Mouse (Mus musculus): ENCODE data around the gene Noc2l.
A peak's percentile ranks its signal among the peaks of the same experiment; 100 is the strongest.

Gene Noc2l

DNA sequence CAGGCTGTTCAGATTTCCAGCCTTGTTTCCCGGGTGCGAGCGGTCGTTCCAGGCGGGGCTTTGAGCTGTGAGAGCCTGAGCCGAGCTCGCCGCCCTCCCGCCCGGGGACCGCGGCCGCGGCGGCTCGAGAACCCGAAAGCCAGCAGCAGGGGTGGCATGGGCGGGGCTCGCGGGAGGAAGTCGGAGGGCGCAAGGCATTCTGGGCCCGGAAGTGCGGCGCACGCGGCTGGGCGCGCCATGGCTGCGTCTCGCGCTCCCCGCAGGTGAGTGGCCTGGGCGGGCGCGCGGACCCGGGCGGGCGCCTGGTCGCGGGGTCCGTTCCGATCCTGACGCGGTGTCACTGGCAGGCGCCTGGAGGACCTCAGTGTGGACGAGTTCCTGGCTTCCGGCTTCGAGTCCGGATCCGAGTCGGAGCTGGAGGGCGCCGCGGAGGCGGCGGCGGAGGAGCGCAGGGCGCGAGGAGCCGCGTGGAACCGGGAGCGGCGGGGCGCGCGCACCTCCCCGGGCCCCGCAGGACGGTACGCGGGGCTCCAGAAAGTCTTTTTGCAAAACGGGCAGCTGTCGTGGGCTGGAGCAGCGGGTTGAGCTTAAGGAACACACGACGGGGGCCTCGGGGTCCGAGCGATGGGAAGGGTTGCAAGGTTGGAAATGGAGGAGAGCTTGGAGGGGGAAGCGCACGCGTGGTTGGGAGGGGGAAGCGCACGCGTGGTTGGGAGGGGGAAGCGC is at the start of gene Noc2l:
Gene Noc2l (plus strand): TSS at position 203 of the 726 bp plus-strand sequence.
- peak; percentile 92 for DNase-seq (ENCODE audit: low read depth, low spot score)

DNA sequence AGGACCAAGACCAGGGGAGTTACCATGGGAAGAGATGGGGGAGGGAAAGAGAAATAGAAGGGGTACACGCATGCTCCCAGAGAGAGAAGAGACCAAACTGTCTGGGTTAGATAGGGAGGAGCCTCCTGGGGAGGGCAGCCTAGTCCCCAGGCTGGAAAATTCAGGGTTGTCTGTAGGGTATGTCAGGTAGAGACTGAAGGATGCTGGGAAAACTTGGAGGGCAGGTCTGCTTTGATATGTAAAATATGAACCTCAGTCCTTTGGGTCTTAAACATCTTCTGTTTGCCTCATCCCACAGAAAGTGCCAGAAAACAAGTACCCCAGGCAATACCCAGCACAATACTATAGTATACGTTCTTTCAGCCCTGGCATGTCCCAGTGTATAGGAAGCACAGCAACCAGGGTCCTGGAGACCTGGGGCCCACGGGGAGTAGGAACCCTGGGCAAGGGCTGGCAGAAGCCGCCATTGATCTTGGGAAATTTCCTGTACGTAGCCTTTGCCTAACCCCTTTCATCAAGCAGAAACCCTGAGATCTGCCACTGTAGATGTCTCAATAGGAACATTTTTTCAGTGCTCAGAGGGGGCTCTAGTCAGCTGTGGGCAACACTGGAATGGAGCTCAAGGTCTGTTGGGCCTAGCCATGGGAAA is 47.5 kb upstream of the Noc2l start:
- DNase-seq (ENCODE audit: low read depth, low spot score): no peak

DNA sequence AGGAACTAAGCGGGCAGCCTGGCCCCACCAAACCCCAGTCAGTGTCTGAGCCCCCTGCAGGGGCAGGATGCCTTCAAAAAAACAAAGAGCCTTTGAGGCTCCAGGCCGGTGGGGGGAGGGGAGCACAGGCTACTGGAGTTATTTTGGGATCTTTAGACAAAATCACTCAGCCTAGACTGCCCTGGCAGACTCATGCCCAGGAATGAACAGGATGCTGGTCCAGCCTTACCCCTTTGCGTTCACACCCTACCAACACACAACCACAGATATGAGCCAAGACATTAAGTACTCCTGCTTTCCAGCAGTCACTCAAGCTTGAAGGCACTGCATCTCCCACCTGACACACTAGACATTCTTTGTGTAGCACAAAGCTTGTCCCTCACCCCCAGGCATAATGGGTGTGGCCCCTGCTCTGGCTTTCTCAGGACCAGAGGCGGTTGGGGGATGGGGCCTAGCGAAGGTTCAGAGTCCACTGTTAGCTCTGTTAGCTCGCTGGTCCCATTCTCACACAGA is 46.9 kb upstream of the Noc2l start:
- peak; percentile 73 for DNase-seq (ENCODE audit: low read depth, low spot score)

DNA sequence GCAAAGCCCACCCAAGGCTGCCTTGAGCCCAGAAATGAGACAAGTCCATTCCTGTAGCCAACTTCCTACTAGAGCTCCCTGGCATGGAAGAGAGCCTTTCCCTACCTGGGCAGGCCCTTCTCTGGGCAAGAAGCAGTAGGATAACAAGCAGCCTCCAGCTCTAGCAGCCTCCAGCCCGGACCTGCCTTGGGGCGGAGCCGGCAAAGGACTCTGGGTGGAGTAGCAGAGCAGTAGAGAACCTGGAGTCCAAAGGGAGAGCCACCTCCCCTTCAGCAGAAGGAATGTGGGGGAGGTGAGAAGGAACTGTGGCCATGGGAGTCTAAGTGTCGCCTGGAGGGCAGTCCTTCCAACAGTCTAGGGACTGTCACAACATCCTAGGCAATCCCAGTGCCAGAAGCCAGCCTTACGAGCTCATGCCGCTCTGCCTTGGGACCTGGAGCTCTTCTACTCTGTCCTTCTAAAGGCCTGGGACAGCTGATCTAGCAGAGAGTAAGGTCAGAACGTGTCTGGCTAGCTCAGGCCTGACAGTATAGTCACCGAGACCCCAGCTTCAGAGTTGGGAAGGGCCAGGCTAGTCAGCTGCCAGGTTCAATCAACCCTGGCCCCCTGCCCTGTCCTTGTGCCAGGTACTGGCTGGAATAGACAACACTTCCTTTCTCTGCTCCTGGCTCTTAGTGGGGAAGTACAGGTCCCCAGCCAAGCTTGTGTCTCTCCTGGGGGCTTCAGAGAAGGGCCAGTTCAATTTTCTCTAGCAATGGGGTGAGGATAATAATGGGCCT is 43.2 kb upstream of the Noc2l start:
- no peak for DNase-seq (ENCODE audit: low read depth, low spot score)

DNA sequence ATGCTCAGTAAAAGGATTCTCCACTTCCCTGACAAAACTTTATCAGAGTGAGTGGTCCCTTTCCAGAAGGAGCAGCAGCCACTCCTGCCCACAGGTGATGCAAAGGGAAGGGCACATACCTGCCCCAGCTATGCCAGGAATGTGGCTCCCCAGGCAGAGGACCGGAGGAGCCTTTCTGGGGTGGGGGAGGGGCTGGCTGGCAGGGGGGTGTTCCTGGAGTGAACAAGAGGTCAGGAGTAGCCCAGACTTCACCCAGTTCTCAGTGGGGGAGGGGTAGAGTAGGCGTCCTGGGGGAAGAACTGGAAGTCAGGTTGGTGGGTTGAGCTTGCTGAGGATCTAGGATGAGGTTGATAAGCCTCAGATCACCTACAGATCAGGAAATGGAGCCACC is 42.6 kb upstream of the Noc2l start:
- DNase-seq (ENCODE audit: low read depth, low spot score): no peak

DNA sequence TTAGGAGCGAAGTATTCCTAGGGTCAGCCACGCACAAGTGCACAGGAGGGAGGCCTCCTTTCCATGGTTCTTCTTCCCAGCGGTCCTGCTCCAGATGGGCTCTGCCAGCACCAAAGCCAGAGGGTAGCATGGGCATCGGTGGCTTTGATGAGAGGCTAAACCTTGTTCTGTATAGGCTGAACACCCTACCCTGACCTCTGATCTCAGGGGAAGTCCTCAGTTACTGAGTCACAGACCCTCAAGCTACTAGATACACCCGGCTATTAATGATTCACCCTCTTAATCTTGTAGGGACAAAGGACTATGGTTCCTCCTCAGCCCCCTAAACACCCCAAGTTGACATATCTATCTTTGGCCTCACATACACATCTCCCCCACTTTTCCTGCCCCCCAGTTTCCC is 41.9 kb upstream of the Noc2l start:
- DNase-seq (ENCODE audit: low read depth, low spot score): no peak

DNA sequence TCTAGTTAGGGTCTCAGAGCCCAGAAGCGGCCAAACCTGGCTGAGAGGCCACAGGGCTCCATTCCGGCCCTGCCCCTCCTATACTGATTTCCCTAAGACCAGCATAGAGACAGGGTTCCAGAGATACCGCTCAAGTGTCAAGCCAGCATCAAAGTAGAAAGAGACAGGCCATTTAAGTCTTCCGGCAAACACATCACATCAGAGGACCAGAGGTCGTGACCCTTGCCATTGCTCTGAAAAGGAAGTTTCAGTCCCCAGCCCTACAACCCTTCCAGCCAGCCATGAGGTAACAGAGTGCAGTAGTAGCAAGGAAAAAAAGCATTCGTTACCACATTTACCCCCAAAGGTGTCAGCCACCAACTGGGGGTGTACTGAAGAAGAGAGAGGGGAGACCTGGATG is 41.5 kb upstream of the Noc2l start:
- no peak for DNase-seq (ENCODE audit: low read depth, low spot score)

DNA sequence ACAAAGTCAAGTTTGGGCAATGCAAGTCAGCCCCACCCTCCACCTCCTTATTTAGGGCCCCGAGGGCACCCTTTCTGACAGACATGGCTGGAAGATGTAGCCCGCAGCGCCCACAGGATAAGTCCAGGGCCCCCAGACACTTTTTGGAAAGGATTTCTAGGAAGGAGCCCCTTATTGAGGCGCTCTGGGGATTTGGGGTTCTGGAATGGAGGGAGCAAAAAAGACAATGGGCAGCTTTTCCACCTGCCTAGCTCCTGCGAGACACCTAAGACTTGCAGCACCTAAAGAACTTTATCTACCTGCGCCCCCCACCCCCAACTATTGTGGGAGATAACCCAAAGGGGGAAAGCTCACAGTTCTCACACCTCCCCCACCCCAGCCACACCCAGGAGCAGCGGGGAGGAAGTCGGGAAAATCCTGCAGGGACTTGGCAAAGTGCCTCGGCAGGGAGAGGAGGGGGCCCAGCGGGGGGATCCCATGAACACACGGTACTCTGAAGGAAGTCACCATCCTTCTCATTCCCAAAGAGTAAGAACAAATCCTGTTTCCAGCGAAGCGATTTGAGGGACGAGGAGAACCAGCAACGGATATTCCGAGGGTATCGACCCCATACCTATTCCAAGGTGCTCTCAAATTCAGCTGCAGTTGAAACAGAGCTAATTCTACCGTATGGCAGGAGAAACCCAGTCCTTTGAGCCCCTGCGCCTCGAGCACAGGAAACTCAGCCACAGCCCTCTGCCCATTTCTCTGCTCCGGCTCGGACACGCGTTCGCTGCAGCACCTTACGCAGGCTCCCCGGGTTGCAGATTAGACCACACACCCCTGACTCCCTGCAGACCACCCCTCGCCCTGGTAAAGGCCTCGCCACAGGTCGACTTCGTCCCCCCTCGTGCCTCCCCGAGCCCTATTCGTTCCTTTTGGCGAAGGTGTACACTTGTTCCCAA is 39.6 kb upstream of the Noc2l start:
- DNase-seq (ENCODE audit: low read depth, low spot score): no peak

DNA sequence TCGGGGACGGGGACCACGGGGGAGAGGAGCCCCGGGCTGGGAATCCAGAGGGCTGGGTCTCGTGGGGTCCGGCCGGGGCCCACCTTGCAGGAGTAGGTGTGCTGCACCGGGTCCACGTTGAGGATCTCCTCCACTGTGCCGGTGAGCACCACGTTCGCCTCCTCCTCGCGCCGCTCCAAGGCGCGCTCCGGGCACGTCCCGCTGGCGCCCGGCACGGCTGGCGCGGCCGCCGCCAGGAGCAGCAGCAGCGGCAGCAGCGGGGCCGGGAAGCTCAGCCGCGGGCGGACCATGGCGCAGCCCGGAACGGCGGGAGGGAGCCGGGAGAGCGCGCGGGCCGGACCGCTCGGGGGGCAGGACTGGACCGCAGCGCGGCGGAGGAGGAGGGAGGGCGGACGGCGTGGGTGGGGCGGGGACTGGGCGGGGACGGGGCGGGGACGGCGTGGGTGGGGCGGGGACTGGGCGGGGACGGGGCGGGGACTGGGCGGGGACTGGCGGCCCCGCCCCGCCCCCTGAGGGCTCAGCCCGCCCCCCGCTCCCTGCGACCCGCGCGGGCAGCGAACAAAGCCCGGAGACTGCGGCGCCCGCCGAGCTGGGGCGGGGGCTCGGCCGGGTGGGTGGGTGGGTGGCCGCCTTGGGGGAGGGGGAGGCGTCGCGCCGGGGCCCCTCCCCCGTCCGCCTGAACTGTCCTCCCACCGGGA is 38.5 kb upstream of the Noc2l start, which contains the start of gene Agrn:
Gene Agrn (minus strand): TSS at position 358 of the 698 bp plus-strand sequence.
- no peak for DNase-seq (ENCODE audit: low read depth, low spot score)

DNA sequence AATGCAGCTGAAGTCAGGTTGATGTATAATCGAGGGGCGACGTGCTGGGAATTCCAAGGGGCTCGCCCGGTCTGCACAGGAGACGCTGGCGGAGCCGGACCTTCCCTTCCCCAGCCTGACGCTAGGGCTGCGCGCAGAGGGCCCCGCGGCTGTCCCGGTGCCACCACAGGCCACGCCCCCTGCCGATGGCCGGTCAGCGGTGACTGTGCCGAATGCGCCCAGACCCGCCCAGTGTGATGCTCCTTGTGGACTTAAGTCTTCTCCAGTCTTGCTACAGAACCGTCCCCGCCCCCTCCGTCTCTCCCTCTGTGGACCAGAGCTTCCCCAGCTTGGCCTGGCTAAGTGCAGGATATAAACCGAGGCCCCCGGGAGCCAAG is 38.0 kb upstream of the Noc2l start:
- peak; percentile 94 for DNase-seq (ENCODE audit: low read depth, low spot score)

DNA sequence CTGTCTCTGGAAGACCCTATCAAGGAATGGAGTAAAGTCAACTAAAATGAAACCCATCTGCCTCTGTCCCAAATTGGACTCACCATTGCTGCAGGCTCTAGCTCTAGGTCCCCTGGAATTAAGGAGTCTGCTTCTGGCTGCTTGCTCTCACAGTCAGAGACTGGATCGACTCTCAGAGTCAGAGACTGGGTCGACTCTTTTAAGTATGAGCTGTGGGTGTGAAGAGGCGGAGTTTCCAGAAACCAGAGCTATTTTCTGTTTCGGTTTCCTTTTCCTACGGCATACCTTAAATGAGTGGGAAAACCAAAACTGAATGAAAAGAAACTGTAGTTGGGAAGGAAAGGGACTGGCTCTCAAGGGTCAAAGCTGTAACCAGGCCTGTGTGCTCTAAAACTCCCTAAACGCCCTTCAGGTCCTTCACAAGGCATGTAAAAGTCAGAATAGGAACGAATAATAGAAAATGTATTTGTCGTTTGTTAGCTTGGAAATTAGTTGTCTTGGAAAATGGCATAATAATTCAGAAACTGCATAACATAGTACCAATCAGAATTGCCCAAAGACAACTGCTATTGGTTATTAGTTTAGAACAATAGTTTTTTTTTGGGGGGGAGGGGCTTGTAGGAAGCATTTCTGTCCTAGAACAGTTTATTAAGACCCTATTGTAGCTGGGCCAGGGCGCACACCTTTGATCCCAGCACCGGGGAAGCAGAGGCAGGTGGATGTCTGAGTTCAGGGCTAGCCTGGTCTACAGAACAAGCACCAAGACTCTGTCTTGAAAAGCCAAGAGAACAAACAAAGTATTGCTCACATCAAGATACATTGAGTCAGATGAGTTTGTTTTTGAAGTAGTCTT is 35.0 kb upstream of the Noc2l start, which contains the start of gene Isg15:
Gene Isg15 (minus strand): TSS at position 196 of the 853 bp plus-strand sequence.
- no peak for DNase-seq (ENCODE audit: low read depth, low spot score)

DNA sequence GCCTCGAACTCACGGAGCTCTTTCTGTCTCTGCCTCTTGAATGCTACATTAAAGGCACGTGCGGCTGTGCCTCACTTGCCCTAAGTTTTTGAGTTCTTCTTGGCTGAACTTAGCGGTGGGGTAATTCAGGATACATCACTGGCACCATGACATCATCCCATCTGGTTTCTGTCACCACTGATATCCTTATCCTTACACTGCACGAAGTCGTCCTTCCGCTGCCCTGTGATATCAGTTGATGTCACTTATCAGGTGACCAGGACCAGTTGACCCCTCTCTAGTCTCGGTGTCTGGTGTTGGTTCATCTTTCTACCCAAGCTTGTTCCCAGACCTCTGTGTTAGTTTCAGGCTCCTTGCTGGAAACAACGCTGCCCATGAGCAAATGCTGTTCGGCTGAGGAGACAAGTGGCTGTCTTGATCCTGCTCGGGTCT is 33.3 kb upstream of the Noc2l start:
- no peak for DNase-seq (ENCODE audit: low read depth, low spot score)

DNA sequence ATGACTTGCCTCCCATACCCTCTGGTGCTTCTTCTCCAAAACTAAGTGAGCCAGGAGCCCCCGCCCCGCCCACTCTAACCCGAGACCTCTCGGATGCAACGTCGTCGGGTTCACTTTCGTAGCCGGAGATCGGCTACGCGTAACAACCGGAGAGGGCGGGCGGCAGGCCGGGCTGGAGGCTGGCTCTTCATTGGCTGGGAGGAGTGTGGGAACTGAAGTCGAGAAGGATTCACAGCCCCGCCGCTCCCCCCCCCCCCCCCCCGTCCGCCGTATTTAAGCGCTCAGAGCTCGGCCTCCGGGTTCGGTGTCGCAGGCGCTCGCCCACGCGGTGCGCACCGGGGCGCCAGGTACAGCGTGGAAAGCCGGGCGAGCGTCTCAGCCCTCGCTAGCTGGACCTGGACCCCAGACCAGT is 32.8 kb upstream of the Noc2l start, which contains the start of gene AW011738:
Gene AW011738 (plus strand): TSS at position 304 of the 412 bp plus-strand sequence.
- DNase-seq (ENCODE audit: low read depth, low spot score): peak; percentile 82

DNA sequence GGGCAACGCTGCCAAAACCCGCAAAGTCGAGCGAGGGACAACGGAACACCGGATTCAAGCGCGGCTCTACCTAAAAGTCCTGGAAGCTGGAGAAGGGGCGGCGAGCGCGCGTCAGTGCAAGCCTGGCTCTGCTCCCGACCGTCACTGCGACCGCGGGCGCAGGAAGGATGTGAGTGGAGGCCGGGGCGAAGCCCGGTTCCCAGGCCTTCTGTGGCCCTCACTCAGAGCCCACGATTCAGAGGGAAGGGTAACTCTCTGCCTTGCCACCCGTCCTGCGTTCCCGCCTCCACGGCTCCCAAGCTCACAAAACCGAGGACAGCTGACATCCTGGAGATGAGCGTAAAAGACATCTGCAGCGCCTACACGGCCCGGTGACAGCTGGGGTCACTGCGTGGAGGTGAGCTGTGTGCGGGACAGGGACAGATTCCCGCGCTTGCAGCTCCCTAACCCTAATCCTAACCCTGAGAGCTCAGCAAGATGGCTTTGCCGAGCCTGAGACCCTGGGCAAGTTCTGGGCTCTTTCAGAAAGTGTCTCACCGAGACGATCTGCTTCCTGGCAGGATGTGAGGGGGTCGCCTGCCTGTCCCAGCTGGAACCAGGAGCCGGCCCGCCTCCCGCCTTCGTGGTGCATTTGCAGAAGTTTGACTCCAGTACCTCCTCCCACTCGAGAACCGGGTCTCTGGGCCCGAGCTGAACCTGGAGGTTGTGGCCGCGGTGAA is 32.2 kb upstream of the Noc2l start:
- DNase-seq (ENCODE audit: low read depth, low spot score): peak; percentile 64

DNA sequence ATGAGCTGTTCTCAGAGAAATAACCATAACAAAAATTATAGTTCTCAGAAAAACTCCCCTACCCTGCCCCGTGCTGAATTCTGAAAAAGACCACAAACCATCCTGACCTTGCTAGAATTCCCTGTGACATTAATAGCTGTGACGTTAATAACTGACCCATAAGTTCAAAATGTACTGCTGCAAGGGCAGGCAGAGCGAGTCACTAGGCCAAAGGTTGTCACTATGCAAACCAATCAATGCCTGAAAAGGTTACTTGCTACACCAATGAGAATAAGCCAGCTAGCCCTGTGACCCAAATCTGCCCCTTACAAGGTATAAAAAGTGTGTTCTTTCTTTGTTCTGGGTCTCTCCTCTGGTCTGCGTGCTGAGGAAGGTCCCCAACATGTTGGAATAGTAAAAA is 26.9 kb upstream of the Noc2l start:
- no peak for DNase-seq (ENCODE audit: low read depth, low spot score)

DNA sequence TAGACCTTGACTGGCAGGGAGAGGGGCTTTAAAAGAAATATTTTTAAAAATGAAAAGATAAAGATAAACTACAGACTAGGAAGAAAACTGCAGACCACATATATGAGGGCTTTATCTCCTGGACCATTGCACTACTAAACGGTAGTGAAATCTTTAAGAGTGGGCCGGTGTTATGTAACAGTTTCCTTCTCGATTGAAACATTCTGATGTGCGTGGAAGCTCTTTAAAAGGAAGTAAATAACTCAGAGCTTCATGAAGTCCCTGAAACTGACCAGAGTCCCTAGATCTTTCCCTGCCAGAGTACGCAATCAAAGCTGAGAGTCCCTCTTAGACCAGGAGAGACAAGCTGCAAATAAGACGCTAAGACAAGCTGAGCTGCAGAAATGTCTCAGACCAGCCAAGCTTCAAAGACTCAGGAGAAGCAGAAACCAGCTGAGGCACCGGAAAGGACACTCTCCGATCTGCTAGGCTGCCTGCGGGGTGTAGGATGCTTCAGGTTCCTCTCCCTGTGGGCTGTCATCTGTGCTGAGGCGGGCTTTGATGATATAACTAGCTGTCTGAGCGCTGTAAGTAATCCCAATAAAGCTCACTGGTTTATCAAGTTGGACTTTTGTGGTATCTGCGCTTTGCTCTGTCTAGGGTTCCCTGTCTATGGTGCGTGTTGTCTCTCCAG is 25.7 kb upstream of the Noc2l start:
- no peak for DNase-seq (ENCODE audit: low read depth, low spot score)

DNA sequence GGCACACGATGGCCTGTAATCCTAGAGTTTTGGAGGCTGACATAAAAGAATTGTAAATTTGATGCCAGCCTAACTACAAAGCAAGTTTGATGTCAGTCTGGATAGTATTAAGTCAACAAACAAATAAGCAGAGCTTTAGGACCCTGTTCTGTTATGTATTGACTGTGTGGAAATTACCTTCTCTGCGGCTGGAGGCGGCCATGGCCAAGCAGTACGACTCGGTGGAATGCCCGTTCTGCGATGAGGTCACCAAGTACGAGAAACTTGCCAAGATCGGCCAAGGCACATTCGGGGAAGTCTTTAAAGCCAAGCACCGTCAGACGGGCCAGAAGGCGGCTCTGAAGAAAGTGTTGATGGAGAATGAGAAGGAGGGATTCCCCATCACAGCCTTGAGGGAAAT is 22.7 kb upstream of the Noc2l start:
- no peak for DNase-seq (ENCODE audit: low read depth, low spot score)

DNA sequence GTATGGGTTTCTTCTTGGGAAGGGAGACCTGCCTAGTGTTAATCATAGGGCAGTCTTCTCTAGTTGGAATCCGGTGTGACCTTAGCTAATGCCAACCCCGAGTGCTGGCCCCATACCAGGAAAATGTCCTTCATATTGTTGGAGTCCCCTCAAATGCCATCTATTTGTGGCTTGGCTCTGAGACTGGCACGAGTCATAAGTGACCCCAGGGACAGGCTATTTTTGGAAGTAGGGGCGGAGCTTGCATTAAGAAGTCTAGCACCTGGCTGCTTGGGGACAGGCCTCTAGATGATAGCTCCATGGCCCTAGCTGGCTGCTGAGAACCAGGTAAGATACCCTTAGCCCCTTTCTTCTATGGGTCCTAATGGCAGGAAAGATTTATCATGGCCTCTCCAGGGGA is 20.2 kb upstream of the Noc2l start, which contains the start of gene Perm1:
Gene Perm1 (plus strand): TSS at position 220 of the 400 bp plus-strand sequence.
- DNase-seq (ENCODE audit: low read depth, low spot score): no peak
